Mouse (Mus musculus) C2C12 (cell line): ENCODE results near the gene Slit3. TPM values are rescaled to one million over a fixed set of nuclear protein-coding genes. Genes with fewer than 3 reads are reported as not detected.

ENCODE experiments used
- H3K27me3 ChIP-seq: one replicate; pipeline ENCODE4 v1.6.1; 2011; ENCODE audit not compliant: control insufficient read depth, insufficient read depth, insufficient read length
- H3K36me3 ChIP-seq: one replicate; pipeline ENCODE4 v1.6.1; 2011; ENCODE audit not compliant: control insufficient read depth, insufficient read depth
- H3K4me3 ChIP-seq: one replicate; pipeline ENCODE4 v1.5.1; 2011; ENCODE audit warnings: mild to moderate bottlenecking, control low read depth; ENCODE audit not compliant: poor library complexity, insufficient read depth, severe bottlenecking
- H3K79me2 ChIP-seq: one replicate; pipeline ENCODE4 v1.6.1; 2011; ENCODE audit not compliant: control insufficient read depth, insufficient read depth
- H3K79me3 ChIP-seq: one replicate; pipeline ENCODE4 v1.6.1; 2011; ENCODE audit warnings: low read depth, control low read depth
- H3ac ChIP-seq: one replicate; pipeline ENCODE3; 2011; ENCODE audit warnings: low read depth; ENCODE audit not compliant: control insufficient read depth, insufficient read length
- CEBPB ChIP-seq: IDR thresholded peaks from one replicate; pipeline ENCODE4 v1.6.1; 2011; ENCODE audit warnings: low read depth, mild to moderate bottlenecking, control low read depth, moderate library complexity
- CTCF ChIP-seq: IDR thresholded peaks from one replicate; pipeline ENCODE4 v1.5.1; 2011; ENCODE audit not compliant: control insufficient read depth, insufficient read depth, insufficient read length
- FOSL1 ChIP-seq: IDR thresholded peaks from one replicate; pipeline ENCODE4 v1.8.0; 2011; ENCODE audit warnings: mild to moderate bottlenecking, low read length; ENCODE audit not compliant: poor library complexity, insufficient read depth, severe bottlenecking
- MAX ChIP-seq: IDR thresholded peaks from one replicate; pipeline ENCODE4 v1.6.1; 2011; ENCODE audit warnings: mild to moderate bottlenecking, control low read depth
- MYOD1 ChIP-seq: IDR thresholded peaks from one replicate; pipeline ENCODE4 v1.6.1; 2011; ENCODE audit warnings: low read depth; ENCODE audit not compliant: control insufficient read depth, insufficient read length
- MYOG ChIP-seq: IDR thresholded peaks from one replicate; pipeline ENCODE4 v1.6.1; 2011; ENCODE audit not compliant: control insufficient read depth, insufficient read length; ENCODE audit errors: extremely low read depth
- USF1 ChIP-seq: IDR thresholded peaks from one replicate; pipeline ENCODE4 v1.6.1; 2011; ENCODE audit warnings: low read depth, mild to moderate bottlenecking, control low read depth, moderate library complexity
- polyA plus RNA-seq: library from polyadenylated mRNA; unstranded; fragments of >200 nt; fragmentation: generic; extraction: Trizol; gene quantifications from one replicate; pipeline ENCODE4 v1.2.1, GENCODE M21; 2012; ENCODE audit warnings: missing spikeins

Gene Slit3
- polyA plus RNA-seq, 1 experiment, result not detected

DNA sequence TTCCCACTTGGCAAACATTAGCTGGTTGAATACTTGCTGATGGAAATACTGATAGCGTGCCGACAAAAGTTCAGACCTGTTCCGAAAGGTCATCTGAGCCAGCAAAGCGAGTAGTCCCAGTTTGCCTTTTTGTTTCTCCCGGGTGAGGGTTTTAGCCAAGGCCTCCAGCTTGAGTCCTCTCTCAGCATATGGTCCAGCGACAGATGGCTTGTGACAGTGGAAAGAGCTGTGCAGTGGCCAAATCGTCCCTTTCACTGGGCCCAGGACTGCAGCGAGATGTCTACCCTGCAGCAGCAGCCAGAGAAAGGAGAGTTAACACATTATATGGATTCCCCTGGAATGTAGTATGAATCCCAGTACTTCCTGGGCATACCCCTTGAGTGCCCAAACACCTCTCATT lies 215.5 kb downstream of the Slit3 start:
- no peaks in the 10 kb centered on the region for H3K36me3 ChIP-seq

DNA sequence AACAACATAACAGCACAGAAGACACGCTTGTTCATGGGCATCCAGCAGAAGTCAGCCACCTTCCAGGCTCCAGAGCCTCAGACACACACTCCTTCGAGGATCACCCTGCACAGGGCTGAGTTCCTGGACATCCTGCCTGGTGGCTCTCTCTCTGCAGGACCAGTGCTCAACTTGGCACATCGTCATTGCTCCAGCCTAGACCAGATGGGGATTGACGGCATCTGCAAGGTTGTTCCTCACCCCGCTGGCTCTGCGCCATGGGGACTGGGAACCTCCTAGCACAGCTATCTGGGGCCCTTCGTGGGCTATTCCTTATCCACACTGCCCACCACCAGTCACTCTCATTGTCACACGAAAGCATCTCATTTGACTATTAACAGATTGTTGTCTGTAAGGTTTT lies 216.5 kb downstream of the Slit3 start:
- no peak overlapping the region for H3K4me3 ChIP-seq
- TF ChIP-seq MYOD1, result no peak
- TF ChIP-seq MYOG, result no peak
- TF ChIP-seq USF1, result no peak
- no peak for TF ChIP-seq MAX
- no peak for TF ChIP-seq CTCF
- TF ChIP-seq FOSL1, result no peak
- no peak for TF ChIP-seq CEBPB
- H3K79me2 ChIP-seq, result no peaks in the 10 kb centered on the region
- no peaks in the 10 kb centered on the region for H3K79me3 ChIP-seq
- no peak overlapping the region for H3ac ChIP-seq
- H3K36me3 ChIP-seq, result no peaks in the 10 kb centered on the region
- no peaks in the 10 kb centered on the region for H3K27me3 ChIP-seq

More for the DNA sequence above, 215.5 kb downstream of the Slit3 start:
- Histone ChIP-seq H3K4me3 (no peak overlapping the region), H3ac (no peak overlapping the region), H3K79me3 (no peaks in the 10 kb centered on the region), H3K27me3 (no peaks in the 10 kb centered on the region), H3K79me2 (no peaks in the 10 kb centered on the region)
- TF ChIP-seq MYOD1, result no peak
- TF ChIP-seq FOSL1, result no peak
- no peak for TF ChIP-seq CEBPB
- no peak for TF ChIP-seq MYOG
- TF ChIP-seq USF1, result no peak
- TF ChIP-seq CTCF, result no peak
- no peak for TF ChIP-seq MAX

DNA sequence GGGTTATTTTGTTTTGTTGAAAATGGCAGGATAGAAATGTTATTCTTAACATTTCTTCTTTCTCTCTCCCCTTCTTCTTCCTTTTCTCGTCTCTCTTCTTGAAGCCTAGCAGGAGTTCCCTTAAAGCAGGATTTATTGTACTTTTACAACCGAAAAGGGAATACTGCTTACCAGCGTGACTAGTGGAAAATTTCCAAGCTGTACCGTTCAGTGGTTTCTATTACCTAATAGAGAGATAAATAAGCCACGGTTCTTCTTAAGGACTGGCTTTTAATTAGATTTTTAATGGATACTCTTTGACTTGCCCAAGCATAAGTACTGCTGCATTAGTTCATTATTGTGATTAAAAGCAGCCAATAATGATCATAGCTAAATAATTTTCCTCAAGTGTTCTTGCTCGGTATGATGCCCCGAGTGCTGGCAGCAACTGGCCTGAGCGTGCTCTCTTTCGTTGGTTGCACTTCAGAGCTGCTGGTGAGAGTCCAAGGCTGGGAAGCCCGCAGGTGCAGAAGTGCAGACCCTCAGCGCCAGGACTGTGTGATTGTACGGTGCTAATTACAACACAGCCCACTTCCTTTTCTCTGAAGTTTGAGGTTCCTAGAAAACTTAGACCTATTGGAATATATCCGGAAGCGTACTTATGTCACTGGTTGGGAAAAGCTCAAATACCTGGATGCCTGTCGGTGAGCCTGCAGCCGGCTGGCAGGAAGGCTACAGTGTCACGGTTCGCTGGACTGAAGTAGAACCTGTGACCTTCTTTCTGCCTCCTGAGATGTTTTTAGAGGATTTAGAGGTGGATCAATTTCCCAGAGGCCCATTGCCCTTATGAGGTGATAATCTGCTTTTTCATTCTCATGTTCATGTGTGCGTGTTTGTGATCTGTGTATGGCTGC lies 217.1 kb downstream of the Slit3 start:
- H3K27me3 ChIP-seq, result no peaks in the 10 kb centered on the region
- no peak for TF ChIP-seq MYOG
- TF ChIP-seq MAX, result no peak
- TF ChIP-seq FOSL1, result no peak
- TF ChIP-seq CTCF, result no peak
- TF ChIP-seq MYOD1, result no peak
- TF ChIP-seq USF1, result no peak
- no peak for TF ChIP-seq CEBPB

DNA sequence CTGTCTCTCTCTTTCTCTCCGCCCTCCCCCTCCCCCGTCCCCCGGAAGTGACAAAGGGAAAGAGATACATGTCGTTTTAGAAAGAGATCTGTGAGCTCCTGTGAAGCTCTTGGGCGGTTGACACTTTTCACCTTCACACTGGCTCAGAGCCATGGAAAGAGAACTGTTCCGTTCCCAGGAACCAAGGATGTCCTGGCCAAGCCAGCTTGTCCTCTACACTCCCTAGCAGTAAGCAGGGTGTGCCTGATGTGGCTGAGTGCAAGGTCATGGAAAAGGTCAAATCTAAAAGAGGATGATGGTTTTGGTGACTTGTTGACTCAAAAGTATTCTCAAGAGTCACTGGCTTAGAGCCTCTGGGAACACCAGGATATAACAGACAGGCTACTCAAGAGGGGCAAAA lies 219.7 kb downstream of the Slit3 start:
- H3K27me3 ChIP-seq, result no peaks in the 10 kb centered on the region
- TF ChIP-seq CEBPB, result no peak
- no peaks in the 10 kb centered on the region for H3K79me3 ChIP-seq
- no peak overlapping the region for H3K4me3 ChIP-seq
- no peak overlapping the region for H3ac ChIP-seq
- no peaks in the 10 kb centered on the region for H3K79me2 ChIP-seq
- H3K36me3 ChIP-seq, result no peaks in the 10 kb centered on the region

More for the DNA sequence above, 217.1 kb downstream of the Slit3 start:
- no peaks in the 10 kb centered on the region for H3K79me2 ChIP-seq
- H3K36me3 ChIP-seq, result no peaks in the 10 kb centered on the region
- H3ac ChIP-seq, result no peak overlapping the region
- no peaks in the 10 kb centered on the region for H3K79me3 ChIP-seq
- no peak overlapping the region for H3K4me3 ChIP-seq

DNA sequence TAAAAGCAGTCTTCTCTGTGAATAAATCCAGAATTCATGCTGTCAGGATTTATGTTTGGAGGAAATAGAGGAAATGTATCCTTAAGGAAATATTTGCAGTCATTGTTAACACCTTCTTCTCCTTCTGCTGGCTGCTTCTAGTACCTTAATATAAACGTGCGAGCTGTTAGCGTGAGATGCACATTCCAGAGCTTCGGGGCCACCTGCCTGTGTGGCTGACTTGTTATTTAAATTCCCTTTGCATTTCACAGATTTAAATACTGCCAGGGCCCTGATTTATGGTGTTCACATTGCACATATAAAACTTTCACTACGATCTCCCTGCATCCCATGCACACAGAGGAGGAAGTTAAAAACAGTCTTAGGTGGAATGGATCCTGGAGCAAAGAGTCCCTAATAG lies 221.5 kb downstream of the Slit3 start:
- no peaks in the 10 kb centered on the region for H3K27me3 ChIP-seq

DNA sequence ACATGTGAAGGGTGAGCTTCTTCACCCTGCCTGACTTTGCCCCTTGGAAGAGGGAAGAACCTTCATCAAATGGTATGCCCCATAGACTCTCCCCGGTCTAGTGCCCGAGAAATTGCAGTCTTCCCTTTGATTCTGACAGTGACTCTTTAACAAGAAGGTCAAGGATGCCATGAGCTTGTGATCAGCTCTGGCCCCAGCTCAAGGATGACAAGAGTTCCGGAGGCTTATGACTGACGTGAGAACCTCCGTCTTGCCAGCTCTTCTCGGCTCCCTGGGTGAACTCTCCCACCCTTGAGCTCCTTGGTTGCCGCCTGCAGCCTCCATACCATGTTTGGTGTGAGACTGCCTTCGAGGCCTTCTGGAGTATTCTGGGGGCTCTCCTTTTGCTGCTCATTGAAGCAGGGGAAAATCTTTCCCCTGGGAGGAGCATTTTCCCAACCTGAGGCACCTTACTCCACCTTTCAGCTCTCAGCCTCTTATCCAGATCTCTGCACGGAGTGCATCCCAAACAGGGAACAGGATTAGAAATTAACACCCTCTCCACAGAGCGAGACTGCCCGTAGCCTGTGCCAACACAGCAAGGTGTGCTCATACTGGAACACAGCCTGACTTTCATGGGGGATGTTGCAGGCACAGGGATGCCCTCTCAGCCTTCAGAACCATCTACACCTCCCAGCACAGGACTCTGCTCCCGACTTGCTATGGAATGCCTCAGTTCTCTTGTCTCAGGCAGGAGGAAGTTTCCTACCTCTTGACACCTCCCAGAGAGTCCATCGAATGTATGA lies 224.9 kb downstream of the Slit3 start:
- TF ChIP-seq MYOD1 (no peak), FOSL1 (no peak), MYOG (no peak), CTCF (no peak), USF1 (no peak), CEBPB (no peak), MAX (no peak)

More for the DNA sequence above, 221.5 kb downstream of the Slit3 start:
- TF ChIP-seq MYOD1 (no peak), MAX (no peak)
- Histone ChIP-seq H3K79me3 (no peaks in the 10 kb centered on the region), H3K79me2 (no peaks in the 10 kb centered on the region), H3K4me3 (no peak overlapping the region), H3K36me3 (no peaks in the 10 kb centered on the region), H3ac (no peak overlapping the region)

More for the DNA sequence above, 224.9 kb downstream of the Slit3 start:
- Histone ChIP-seq H3K79me3 (no peaks in the 10 kb centered on the region), H3ac (no peak overlapping the region), H3K79me2 (no peaks in the 10 kb centered on the region), H3K36me3 (no peaks in the 10 kb centered on the region), H3K4me3 (no peak overlapping the region), H3K27me3 (no peaks in the 10 kb centered on the region)
